Mouse (Mus musculus): ENCODE data around the gene Ccar1. TPM values are rescaled to one million over a fixed set of nuclear protein-coding genes. Genes with fewer than 3 reads are reported as not detected.
"Not testable (repeated sequence)": the region's sequence is repeated elsewhere in the genome, so short reads cannot be mapped to it uniquely, and the experiment has no call there.

Gene Ccar1
- total RNA-seq, 2 experiments from 2014 or later, result 49.5 to 50.7 TPM

DNA sequence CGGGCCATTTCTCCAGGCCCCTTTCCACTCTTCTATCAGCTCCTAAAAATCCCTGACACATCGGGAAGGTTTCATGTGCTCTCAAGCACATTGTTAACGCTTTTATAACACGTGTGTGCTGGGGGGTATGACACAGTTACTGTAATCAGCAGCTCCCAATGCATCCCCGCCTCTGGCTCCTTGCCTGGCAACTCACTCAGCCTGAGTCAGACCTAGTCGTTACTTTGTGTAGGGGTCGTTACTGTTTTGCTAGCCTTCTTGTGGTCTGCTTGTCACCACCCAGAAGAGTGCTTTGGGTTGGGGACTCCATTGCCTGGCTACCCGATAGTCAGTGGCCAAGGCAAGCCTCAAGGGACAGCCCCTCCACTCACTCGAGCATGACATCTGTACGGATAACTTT, 61.3 kb downstream of the Ccar1 start:
- intact Hi-C loops (cut with DNase I), result no loop called here
- no peak for DNase-seq

DNA sequence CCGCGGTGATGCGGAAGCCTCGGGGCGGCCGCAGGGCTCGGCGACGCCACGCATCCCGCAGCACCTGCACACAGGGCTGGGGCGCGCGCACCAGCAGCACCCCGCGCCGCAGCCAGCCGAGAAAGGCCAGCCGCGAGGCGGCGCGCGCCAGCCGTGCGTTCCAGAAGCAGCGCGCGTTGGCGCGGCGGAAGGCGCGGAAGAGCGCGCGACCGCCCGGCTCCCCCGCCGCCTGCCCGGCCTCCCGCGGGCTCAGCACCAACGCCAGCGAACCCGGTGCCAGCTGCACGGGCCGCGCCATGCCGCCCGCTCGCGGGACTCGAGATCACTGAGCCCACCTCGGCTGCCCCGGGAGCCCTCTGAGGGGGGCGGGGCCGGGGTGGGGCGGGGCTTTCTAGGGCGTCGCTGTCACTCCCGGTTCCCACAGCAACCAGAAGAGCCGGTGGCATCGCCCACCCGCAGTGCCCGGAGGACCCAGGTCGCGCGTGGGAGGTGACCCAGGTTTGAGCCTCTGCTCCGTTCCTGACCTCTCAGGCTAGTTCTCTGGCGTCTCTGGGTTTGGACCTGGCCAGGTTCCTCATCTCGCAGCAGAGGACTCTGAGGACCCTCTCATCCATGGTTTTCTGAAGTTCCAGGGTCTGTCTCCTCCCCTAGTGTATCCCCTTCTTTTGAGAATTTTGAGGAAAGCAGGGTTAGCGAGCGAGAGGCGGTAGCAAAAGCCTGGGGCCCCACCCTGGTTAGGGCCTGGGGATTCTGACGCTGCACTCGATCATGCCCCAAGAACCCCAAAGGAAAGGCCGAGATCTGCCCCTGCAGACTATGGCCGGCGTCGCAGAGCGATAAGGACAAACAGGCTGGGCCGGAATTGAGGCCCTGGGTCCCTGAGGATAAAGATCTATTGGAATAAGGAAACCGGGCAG, 66.1 kb downstream of the Ccar1 start, which contains the start of gene Stox1:
Stox1 (minus strand) TSS at position 358 of the 917 bp plus-strand sequence.
- intact Hi-C loops (cut with DNase I), result no loop called here

DNA sequence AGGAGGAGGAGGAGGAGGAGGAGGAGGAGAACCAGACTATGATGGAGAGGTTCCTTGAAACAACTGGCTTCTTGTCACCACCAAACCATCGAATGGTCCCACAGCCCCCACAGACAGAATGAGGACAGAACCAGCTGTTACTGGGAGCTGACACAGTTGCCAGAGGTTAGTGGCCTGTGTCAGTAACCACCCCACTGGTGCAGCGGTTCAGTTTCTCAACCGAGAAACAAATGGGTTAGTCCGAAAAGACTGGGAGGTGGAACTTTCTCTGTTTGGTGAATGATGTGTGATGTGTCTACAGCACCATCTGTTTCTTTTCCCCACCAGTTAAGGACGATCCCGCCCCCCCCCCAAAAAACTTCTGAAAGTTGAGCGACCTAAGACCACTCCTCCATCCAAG, 67.2 kb downstream of the Ccar1 start:
- no peak for DNase-seq
- intact Hi-C loops (cut with DNase I), result no loop called here

More for the DNA sequence above, 66.1 kb downstream of the Ccar1 start, which contains the start of gene Stox1:
- peak; percentile 55 to 57 for DNase-seq

DNA sequence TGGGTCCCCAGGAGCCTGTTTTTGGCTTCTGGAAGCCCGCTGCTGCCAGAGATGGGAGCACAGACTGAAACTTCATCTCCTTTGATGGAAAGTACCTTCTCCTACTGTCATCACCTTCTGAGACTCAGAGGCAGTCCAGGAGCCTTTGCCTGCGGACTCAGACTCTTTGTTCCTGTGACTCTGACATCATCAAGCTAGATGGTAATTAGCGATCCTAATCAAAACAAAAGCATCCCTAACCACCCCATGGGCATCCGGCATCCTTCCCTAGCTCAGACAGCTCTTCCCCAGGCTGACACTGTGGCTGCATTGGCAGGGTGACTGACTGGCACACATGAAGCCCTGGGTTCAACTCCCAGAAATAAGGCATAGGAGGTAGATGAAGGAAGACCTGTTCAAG, 69.4 kb downstream of the Ccar1 start:
- intact Hi-C loops (cut with DNase I), result no loop called here
- no peak for DNase-seq

DNA sequence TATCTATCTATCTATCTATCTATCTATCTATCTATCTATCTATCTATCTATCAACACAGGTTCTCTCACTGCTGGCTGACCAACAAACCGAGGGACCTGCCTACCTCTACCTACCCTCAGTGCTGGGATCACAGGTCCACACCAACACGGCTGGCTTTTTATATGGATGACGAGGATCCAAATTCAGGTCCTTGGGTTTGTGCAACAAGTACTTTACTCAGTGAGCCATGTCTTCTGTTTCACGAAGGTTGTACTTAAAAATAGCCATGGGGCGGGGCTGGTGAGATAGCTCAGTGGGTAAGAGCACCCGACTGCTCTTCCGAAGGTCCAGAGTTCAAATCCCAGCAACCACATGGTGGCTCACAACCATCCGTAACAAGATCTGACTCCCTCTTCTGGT, 71.5 kb downstream of the Ccar1 start:
- intact Hi-C loops (cut with DNase I); DNase-seq: not testable (repeated sequence)

DNA sequence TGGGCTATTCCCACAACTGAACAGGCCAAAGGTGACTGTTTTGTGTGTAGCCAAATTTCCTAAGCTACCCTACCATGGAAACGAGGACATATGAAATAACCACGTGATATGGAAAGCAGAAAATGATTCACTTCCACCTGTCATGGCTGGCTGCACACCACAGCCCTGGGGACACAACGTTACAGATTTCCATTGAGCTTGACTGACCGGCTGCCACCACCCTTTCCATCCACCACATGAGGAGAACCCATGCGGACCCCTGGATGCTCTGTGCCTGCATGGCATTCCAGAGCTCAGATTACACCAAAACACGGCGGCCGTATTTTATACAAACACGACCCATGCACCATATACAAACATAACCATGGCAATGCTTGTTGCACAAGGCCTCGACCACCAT, 78.6 kb downstream of the Ccar1 start:
- intact Hi-C loops (cut with DNase I), result no loop called here
- no peak for DNase-seq

DNA sequence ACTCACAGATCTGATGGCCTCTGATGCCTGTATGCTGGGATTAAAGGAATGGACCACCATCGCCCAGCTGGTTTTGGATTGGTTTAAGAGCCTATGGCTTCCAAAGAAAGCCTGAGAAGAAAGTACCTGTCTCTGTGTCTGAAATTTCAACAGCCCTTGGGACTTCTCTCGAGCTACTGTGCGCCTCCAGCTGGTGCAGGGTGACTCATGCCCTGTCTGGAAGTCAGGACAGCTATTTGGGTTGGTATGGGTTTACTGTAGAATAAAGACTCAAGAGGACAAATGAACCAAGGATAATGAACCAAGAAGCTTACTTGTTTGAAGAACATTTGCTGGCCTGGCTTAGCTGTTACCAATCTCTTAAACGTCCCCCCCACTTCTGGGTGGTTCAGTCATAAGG, 88.5 kb downstream of the Ccar1 start:
- intact Hi-C loops (cut with DNase I), result no loop called here
- DNase-seq, result no peak

DNA sequence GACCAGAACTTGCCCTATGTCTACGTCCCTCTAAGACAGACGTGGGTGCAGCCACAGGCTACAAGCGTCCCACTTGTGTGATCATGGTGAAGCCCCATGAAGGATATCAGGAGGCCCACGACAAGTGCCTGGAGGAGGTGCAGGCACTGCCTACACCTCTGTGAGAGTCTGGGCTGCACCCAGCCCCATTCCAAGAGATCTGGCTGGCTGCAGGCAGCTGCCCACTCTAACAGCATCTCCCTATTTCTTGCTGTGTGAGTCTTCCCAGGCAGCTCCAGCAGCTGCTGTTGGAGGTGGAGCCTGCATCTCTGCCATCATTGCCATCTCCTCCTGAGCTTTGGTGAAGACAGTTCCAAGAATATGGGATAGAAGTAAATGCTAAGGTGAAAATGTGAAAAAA, 89.7 kb downstream of the Ccar1 start:
- intact Hi-C loops (cut with DNase I), result no loop called here
- DNase-seq, result no peak

Other genes starting within 250 kb of the Ccar1 start
- gene Kif1bp, start 213.8 kb downstream of the Ccar1 start, total RNA-seq (2021), result 10 to 100 TPM; 42.8 to 44.4 TPM
- 10 to 100 TPM; 27.6 to 29.9 TPM for gene Ddx21, start 190.0 kb downstream of the Ccar1 start, total RNA-seq (2021)
- gene Ddx50, start 141.1 kb downstream of the Ccar1 start, total RNA-seq (2021), result 10 to 100 TPM; 47.3 to 49.1 TPM
- gene Stox1, start 66.2 kb downstream of the Ccar1 start, total RNA-seq (2021), result 1 to 10 TPM in 1 of 2 experiments, under 1 TPM in 1; 0.89 to 1.2 TPM
- gene Tet1, start 116.7 kb upstream of the Ccar1 start, total RNA-seq (2021), result 1 to 10 TPM; 6.2 to 8.7 TPM
- 10 to 100 TPM; 22.6 to 26.9 TPM for gene Slc25a16, start 128.3 kb upstream of the Ccar1 start, total RNA-seq (2021)
- gene Dna2, start 154.7 kb upstream of the Ccar1 start, total RNA-seq (2021), result under 1 TPM; 0.56 to 0.76 TPM
- 10 to 100 TPM; 10.4 to 11.8 TPM for gene Rufy2, start 187.9 kb upstream of the Ccar1 start, total RNA-seq (2021)
- 10 to 100 TPM; 30.7 to 33.2 TPM for gene Hnrnph3, start 231.9 kb upstream of the Ccar1 start, total RNA-seq (2021)
- gene Pbld2, start 232.0 kb upstream of the Ccar1 start, total RNA-seq (2021), result 1 to 10 TPM; 6.9 to 7.3 TPM

Data from heart, postnatal 36 days (tissue).